Mouse (Mus musculus) heart, postnatal 0 days (tissue): Measurements from ENCODE around the gene Grb10. TPM values are rescaled to one million over a fixed set of nuclear protein-coding genes. Genes with fewer than 3 reads are reported as not detected.

Source experiments
- ATAC-seq: fragments of 200-750 bp; cut with Nextera tagmentation; 2 replicates; pipeline ENCODE4 v1.8.0; 2017; ENCODE audit warnings: low read depth, moderate number of reproducible peaks, moderate library complexity; ENCODE audit not compliant: insufficient read depth
- DNase-seq: peaks from one replicate; pipeline ENCODE4 v3.0.0-alpha.2; 2016; ENCODE audit warnings: low spot score
- H3K27ac ChIP-seq: fragments of 300-500 bp; sonication (generic); 2 replicates; pipeline ENCODE4 v1.5.1; 2014; ENCODE audit warnings: low read depth, mild to moderate bottlenecking
- H3K27me3 ChIP-seq: fragments of 300-500 bp; sonication (generic); 2 replicates; pipeline ENCODE4 v1.6.1; 2014; ENCODE audit warnings: low read length, mixed read lengths; ENCODE audit not compliant: control insufficient read depth, insufficient read depth
- H3K36me3 ChIP-seq: fragments of 300-500 bp; sonication (generic); replicated peaks from 2 replicates; pipeline ENCODE4 v1.6.1; 2014; ENCODE audit warnings: low read length, mixed read lengths; ENCODE audit not compliant: control insufficient read depth, insufficient read depth
- H3K4me1 ChIP-seq: fragments of 300-500 bp; sonication (generic); 2 replicates; pipeline ENCODE4 v1.6.1; 2014; ENCODE audit warnings: antibody characterized with exemption; ENCODE audit not compliant: control insufficient read depth, insufficient read depth
- H3K4me2 ChIP-seq: fragments of 300-500 bp; sonication (generic); 2 replicates; pipeline ENCODE4 v1.6.1; 2014; ENCODE audit warnings: low read depth, mild to moderate bottlenecking, low read length, moderate library complexity
- H3K4me3 ChIP-seq: fragments of 300-500 bp; sonication (generic); 2 replicates; pipeline ENCODE4 v1.5.1; 2014; ENCODE audit warnings: low read depth, low read length
- H3K9ac ChIP-seq: fragments of 300-500 bp; sonication (generic); replicated peaks from 2 replicates; pipeline ENCODE4 v1.6.1; 2014; ENCODE audit warnings: low read depth, low read length, mixed read lengths
- H3K9me3 ChIP-seq: fragments of 300-500 bp; sonication (generic); replicated peaks from 2 replicates; pipeline ENCODE4 v1.6.1; 2016; ENCODE audit warnings: low read length; ENCODE audit not compliant: control insufficient read depth
- CTCF ChIP-seq: IDR thresholded peaks from 2 replicates; pipeline ENCODE4 v1.5.1; 2016; ENCODE audit warnings: antibody characterized with exemption, control low read depth, low read depth
- EP300 ChIP-seq: IDR thresholded peaks from 2 replicates; pipeline ENCODE4 v1.6.1; 2016; ENCODE audit warnings: antibody characterized with exemption, low read depth
- WGBS: fragments of 180-500 bp; shearing (Covaris S2); extraction: QIAGEN DNeasy Blood & Tissue Kit; methylation state at CpG from one replicate; pipeline ENCODE4 v1.1.7; 2014; 5-methylcytosine and 5-hydroxymethylcytosine counted together
- polyA plus RNA-seq: library from polyadenylated mRNA; unstranded; fragments of >200 nt; fragmentation: Nextera tagmentation; extraction: Ambion mirVana; gene quantifications from 2 replicates; pipeline ENCODE4 v1.2.1, GENCODE M21; 2015
- total RNA-seq: library from RNA; depleted of rRNA; stranded (reverse); fragments of >200 nt; gene quantifications from 2 replicates; pipeline ENCODE4 v1.2.3, GENCODE M21; 2014; ENCODE audit warnings: low replicate concordance

The Grb10 gene
- total and polyA plus RNA-seq, 2 experiments from 2014 or later, result 200 to 687 TPM

- no peak overlapping the region for H3K4me3 ChIP-seq
- no peak for ATAC-seq
- no peak overlapping the region for H3K4me2 ChIP-seq
- H3K27me3 ChIP-seq, result no peaks in the 10 kb centered on the region
- no peak overlapping the region for H3K27ac ChIP-seq
- WGBS, result 68% methylated on average over 3 of the region's 3 CpGs
- no peak overlapping the region for H3K9ac ChIP-seq
- H3K36me3 ChIP-seq, result no peaks in the 10 kb centered on the region
- no peaks in the 10 kb centered on the region for H3K4me1 ChIP-seq
- no peaks in the 10 kb centered on the region for H3K9me3 ChIP-seq
- DNase-seq, result no peak
- TF ChIP-seq CTCF (no peak), EP300 (no peak)
Observed at GRCm38 (mm10) chr11:12072322-12072721, 33.8 kb upstream of the Grb10 start.

GRCm38 (mm10) chr11:12059005-12059404, 20.5 kb upstream of the Grb10 start:
- DNase-seq (no peak), ATAC-seq (no peak)
- Histone ChIP-seq H3K4me2 (no peak overlapping the region), H3K9ac (no peak overlapping the region), H3K27ac (no peak overlapping the region), H3K4me3 (no peak overlapping the region), H3K9me3 (no peaks in the 10 kb centered on the region), H3K27me3 (no peaks in the 10 kb centered on the region), H3K36me3 (no peaks in the 10 kb centered on the region), H3K4me1 (no peaks in the 10 kb centered on the region)
- TF ChIP-seq EP300, result no peak
- no peak for TF ChIP-seq CTCF
- 57% methylated on average over 4 of the region's 4 CpGs for WGBS

- 0 out of 2 replicates have a peak overlapping the region, but pooled peaks have one; percentile 2 for H3K27ac ChIP-seq
- DNase-seq, result no peak
Observed at GRCm38 (mm10) chr11:12048547-12049327, 10.3 kb upstream of the Grb10 start.

GRCm38 (mm10) chr11:12048135-12048534, 9.7 kb upstream of the Grb10 start:
- no peaks in the 10 kb centered on the region for H3K36me3 ChIP-seq
- 0 out of 2 replicates have a peak, but pooled peaks cover 5% of the 10 kb centered on the region for H3K27me3 ChIP-seq
- no peak for TF ChIP-seq EP300
- no peak for TF ChIP-seq CTCF
- DNase-seq, result no peak
- ATAC-seq, result no peak
- WGBS, result 36% methylated on average over 1 of the region's 1 CpGs
- H3K4me2 ChIP-seq, result no peak overlapping the region
- H3K9ac ChIP-seq, result no peak overlapping the region
- H3K27ac ChIP-seq, result no peak overlapping the region
- peaks cover 5% of the 10 kb centered on the region; the same call in 1 of the 2 replicates for H3K4me1 ChIP-seq
- no peak overlapping the region for H3K4me3 ChIP-seq
- H3K9me3 ChIP-seq, result no peaks in the 10 kb centered on the region

More at GRCm38 (mm10) chr11:12048547-12049327, 10.3 kb upstream of the Grb10 start:
- WGBS, result 24% methylated on average over 2 of the region's 2 CpGs
- Histone ChIP-seq H3K9me3 (no peaks in the 10 kb centered on the region), H3K27me3 (no peaks in the 10 kb centered on the region), H3K4me3 (no peak overlapping the region), H3K9ac (no peak overlapping the region), H3K4me2 (no peak overlapping the region), H3K36me3 (no peaks in the 10 kb centered on the region), H3K4me1 (peaks cover 5% of the 10 kb centered on the region; the same call in 1 of the 2 replicates)
- 0 out of 2 replicates have a peak, but pooled peaks have one; percentile 47 for ATAC-seq
- TF ChIP-seq EP300 (no peak), CTCF (no peak)

- H3K4me1 ChIP-seq, result peaks cover 5% of the 10 kb centered on the region; the same call in 1 of the 2 replicates
- no peaks in the 10 kb centered on the region for H3K36me3 ChIP-seq
- H3K27ac ChIP-seq, result no peak overlapping the region
- no peak overlapping the region for H3K4me3 ChIP-seq
- H3K4me2 ChIP-seq, result no peak overlapping the region
- 0 out of 2 replicates have a peak, but pooled peaks have one; percentile 9 for TF ChIP-seq CTCF
- TF ChIP-seq EP300, result no peak
- no peak for ATAC-seq
- H3K27me3 ChIP-seq, result peaks cover 31% of the 10 kb centered on the region
- no peak for DNase-seq
- no peaks in the 10 kb centered on the region for H3K9me3 ChIP-seq
- 45% methylated on average over 3 of the region's 3 CpGs for WGBS
- no peak overlapping the region for H3K9ac ChIP-seq
Observed at GRCm38 (mm10) chr11:12044245-12044644, 5.8 kb upstream of the Grb10 start.
